Mouse (Mus musculus): ENCODE measurements around the gene Cox19.
"Not testable (repeated sequence)": the region's sequence is repeated elsewhere in the genome, so short reads cannot be mapped to it uniquely, and the experiment has no call there.

The Cox19 gene

GRCm38 (mm10) chr5:139363858-139364257 is 12.6 kb upstream of the Cox19 start:
- peak; percentile 49 for DNase-seq (ENCODE audit: low spot score)

- no peak for DNase-seq (ENCODE audit: low spot score)
Observed at GRCm38 (mm10) chr5:139359244-139359643, 8.0 kb upstream of the Cox19 start.

GRCm38 (mm10) chr5:139358653-139359052 is 7.4 kb upstream of the Cox19 start:
- DNase-seq (ENCODE audit: low spot score): peak; percentile 39

GRCm38 (mm10) chr5:139355235-139355772 is 4.1 kb upstream of the Cox19 start:
- peak; percentile 86 for DNase-seq (ENCODE audit: low spot score)

- DNase-seq (ENCODE audit: low spot score): no peak
Observed at GRCm38 (mm10) chr5:139353946-139354345, 2.7 kb upstream of the Cox19 start.

GRCm38 (mm10) chr5:139353496-139353895 is 2.3 kb upstream of the Cox19 start:
- no peak for DNase-seq (ENCODE audit: low spot score)

GRCm38 (mm10) chr5:139352317-139352716 is 1.1 kb upstream of the Cox19 start, which contains the start of gene Cyp2w1:
Gene Cyp2w1 (plus strand): TSS chr5:139352617.
- no peak for DNase-seq (ENCODE audit: low spot score)

GRCm38 (mm10) chr5:139351628-139352027 is 410 bp upstream of the Cox19 start:
- no peak for DNase-seq (ENCODE audit: low spot score)

GRCm38 (mm10) chr5:139349713-139350112 is 1.5 kb downstream of the Cox19 start:
- no peak for DNase-seq (ENCODE audit: low spot score)

- no peak for DNase-seq (ENCODE audit: low spot score)
Observed at GRCm38 (mm10) chr5:139347225-139347624, 4.0 kb downstream of the Cox19 start.

- no peak for DNase-seq (ENCODE audit: low spot score)
Observed at GRCm38 (mm10) chr5:139345364-139345714, 5.9 kb downstream of the Cox19 start.

GRCm38 (mm10) chr5:139344687-139345363 is 6.4 kb downstream of the Cox19 start:
- peak; percentile 98 for DNase-seq (ENCODE audit: low spot score)

- DNase-seq (ENCODE audit: low spot score): peak; percentile 81
Observed at GRCm38 (mm10) chr5:139344021-139344686, 7.1 kb downstream of the Cox19 start.

GRCm38 (mm10) chr5:139338891-139339290 is 12.3 kb downstream of the Cox19 start:
- DNase-seq (ENCODE audit: low spot score): no peak

- no peak for DNase-seq (ENCODE audit: low spot score)
Observed at GRCm38 (mm10) chr5:139338403-139338802, 12.8 kb downstream of the Cox19 start.

GRCm38 (mm10) chr5:139337826-139338370 is 13.3 kb downstream of the Cox19 start:
- DNase-seq (ENCODE audit: low spot score): no peak

- DNase-seq (ENCODE audit: low spot score): no peak
Observed at GRCm38 (mm10) chr5:139335634-139336033, 15.6 kb downstream of the Cox19 start.

GRCm38 (mm10) chr5:139334394-139334793 is 16.8 kb downstream of the Cox19 start:
- DNase-seq (ENCODE audit: low spot score): not testable (repeated sequence)

- DNase-seq (ENCODE audit: low spot score): no peak
Observed at GRCm38 (mm10) chr5:139333301-139334013, 17.8 kb downstream of the Cox19 start.

- DNase-seq (ENCODE audit: low spot score): no peak
Observed at GRCm38 (mm10) chr5:139332590-139333272, 18.5 kb downstream of the Cox19 start.

GRCm38 (mm10) chr5:139331742-139332141 is 19.5 kb downstream of the Cox19 start:
- DNase-seq (ENCODE audit: low spot score): peak; percentile 88

- no peak for DNase-seq (ENCODE audit: low spot score)
Observed at GRCm38 (mm10) chr5:139330766-139331165, 20.5 kb downstream of the Cox19 start.
